Mouse (Mus musculus) adrenal gland, adult 2 months (tissue): ENCODE data around the gene Gm28374. TPM values are rescaled to one million over a fixed set of nuclear protein-coding genes. Genes with fewer than 3 reads are reported as not detected.
"Not testable (repeated sequence)": the region's sequence is repeated elsewhere in the genome, so short reads cannot be mapped to it uniquely, and the experiment has no call there.

Source experiments
- DNase-seq: peaks from one replicate; pipeline ENCODE4 v3.0.0; 2021
- long read RNA-seq: library from polyadenylated mRNA; stranded (forward); transcript quantifications from one replicate; pipeline ENCODE4 v2.0.0, GENCODE M21; 2021
- polyA plus RNA-seq: library from polyadenylated mRNA; depleted of rRNA; stranded (reverse); fragments of >200 nt; gene quantifications from 2 replicates; pipeline ENCODE4 v1.2.3, GENCODE M21; 2012; rRNA removed
- total RNA-seq, 2 experiments: library from RNA; stranded (reverse); gene quantifications; 2 replicates each; pipeline ENCODE4 v1.2.3; 2021

The Gm28374 gene
- total RNA-seq (not detected), polyA plus RNA-seq (0.38 and 0.64 TPM in 2 replicates)
- long read RNA-seq = 0 reads

DNA sequence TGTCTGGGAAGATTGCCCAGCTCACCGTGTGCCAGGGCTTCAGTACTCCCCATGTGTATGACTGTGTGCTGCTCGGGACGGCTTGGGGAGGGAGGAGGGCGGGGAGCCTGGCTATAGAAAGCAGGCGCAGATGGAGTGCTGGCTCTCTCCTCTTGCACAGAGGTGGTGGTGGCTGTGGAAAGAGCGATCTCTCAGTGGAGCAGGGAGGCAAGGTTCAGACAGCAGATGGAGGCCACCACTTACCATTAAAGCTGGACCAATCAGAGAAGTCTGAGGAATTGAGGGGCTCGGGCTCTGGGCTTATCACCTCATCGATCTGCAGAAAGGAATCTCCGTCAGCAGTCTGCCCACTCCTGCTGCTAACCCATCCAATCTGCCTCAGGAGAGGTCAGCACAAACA, at the start of gene Gm28374:
Gene Gm28374 (minus strand): TSS at position 101 of the 400 bp plus-strand sequence.
- no peak for DNase-seq

DNA sequence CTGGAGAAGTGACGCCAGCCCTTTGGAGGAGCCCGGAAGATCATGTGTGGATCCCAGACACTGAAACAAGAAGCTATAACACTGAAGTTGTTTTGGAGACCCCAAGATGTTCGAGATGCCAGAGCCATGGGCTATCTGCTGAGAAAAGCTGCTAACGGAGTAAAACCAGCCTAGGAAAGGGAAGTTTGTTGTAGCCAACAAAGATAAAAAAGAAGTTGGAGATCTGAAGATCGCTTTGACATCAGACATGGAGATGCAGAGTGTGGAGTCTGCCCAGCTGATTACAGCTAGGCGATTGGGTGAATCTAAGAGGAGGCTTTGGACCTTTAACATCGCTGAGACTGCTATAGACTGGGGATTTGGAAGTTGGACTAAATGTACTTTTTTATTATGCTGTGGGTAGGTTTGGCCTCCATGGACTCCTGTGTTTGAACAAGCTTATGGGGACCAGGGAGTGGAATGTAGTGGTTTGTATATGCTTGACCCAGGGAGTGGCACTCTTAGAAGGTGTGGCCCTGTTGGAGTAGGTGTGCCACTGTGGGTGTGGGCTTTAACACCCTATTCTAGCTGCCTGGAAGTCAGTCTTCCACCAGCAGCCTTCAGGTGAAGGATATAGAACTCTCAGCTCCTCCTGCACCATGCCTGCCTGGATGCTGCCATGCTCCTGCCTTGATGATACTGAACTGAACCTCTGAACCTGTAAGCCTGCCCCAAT, 48.5 kb upstream of the Gm28374 start:
- not testable (repeated sequence) for DNase-seq

DNA sequence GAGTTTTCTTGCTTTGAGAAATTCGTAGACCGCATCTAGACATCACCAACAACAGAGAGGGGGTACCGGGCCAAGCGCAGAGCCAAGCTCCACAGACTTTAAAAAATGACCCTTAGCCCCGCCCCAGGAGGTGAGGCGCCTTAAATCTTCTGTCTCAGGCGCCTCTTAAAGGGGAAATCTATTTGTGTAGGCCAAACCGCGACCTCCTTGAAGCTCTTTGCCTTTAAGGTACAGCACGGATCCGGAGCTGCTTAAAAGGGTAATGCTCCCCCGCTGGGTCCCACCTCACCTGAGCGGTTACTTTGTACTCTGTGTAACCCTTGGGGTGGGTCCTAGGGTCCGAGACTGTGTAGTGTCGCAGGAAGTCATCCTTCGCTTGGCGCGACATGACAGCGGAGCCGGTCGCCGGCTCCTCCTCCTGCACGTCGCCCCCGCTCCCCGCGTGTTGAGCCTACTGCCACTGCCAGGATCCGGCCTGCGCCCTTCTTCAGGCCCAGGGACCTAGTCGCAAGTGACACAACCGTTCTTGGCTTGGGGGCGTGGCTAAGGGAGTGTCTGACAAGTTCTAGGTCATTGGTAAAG, 45.8 kb upstream of the Gm28374 start, which contains the start of gene Snx15:
Gene Snx15 (minus strand): TSS at position 545 of the 582 bp plus-strand sequence.
- peak; percentile 97 for DNase-seq

DNA sequence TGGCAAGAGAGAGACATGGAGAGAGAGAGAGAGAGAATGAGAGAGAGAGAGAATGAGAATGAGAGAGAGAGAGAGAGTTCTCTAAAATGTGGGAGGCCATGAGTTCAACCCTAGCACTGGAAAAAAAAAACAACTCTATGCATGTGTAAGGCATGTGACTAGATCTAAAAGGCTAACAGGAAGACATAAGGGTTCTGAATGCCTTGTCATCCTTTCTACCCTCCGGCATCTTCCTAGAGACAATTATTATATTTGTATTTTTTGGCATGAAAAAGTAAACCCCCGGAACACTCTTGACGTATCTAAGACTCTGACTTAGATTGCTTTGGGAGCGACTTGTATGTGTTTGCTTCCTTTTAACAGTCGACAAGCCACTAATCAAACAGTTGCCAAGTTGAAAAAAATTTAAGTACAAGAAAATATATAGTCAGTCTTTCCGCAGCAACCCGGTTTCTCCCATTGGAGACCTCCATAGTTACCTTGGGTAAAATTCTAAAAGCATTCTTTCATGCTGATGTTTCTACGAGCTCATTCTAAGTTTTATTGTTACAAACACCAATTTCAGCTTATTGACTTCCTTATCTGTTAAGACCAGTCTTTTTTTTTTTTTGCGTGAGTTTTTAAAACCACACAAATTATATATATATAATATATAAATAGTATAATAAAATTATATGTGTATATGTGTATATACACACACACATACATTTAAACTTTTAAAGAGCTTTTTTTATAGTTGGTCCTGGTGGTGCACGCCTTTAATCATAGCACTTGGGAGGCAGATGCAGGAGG, 44.9 kb upstream of the Gm28374 start:
- DNase-seq = no peak

DNA sequence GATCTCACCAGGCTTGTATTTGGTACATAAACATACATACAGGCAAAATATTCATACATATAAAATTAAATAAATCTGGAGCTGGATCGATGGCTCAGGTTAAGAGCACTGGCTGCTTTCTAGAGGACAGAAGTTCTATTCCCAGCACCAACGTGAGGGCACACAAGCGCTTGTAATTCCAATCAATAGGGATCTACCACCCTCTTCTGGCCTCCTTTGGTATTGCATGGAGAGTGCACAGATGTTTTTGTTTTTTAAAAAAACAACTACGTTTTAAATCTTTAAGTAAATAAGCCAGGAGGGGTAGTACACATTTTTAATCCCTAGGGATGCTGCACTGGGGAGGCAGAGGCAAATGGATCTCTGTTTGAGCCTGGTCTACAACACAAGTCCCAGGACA, 44.2 kb upstream of the Gm28374 start:
- DNase-seq = no peak

DNA sequence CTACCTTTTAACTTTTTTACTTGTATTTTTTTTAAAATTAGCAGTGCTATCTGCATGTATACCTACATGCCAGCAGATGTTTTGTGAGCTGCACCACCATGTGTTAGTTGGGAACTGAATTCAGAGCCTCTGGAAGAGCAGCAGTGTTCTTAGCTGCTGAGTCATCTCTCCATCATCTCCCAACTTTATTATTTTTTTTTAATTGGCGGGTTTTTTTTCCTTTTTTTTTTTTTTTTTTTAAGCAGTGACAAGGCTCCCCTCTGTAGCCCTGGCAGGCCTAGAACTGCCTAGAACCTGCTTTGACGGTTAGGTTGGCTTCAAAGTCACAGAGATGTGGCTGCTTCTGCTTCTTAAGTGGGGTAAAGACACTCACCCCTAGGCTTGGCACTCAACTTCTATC, 42.8 kb upstream of the Gm28374 start:
- DNase-seq = no peak

DNA sequence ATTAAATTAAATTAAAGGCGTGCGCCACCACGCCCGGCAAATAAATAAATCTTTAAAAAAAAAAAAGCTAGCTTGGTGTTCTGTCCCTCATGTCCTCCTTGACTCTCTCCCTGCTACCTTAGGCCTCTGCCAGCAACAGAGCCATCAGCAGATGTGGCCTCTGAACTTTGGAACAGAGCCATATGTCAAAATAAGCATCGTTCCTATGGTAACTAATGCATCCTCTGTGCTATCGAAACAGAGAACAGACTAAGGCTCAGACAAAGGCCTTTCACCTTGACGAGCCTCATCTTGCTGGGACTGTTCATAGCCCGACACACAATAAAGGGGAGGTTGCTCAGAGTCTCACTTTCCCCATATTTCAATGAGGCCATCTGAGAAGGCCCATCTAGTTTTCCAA, 41.3 kb upstream of the Gm28374 start:
- no peak for DNase-seq

DNA sequence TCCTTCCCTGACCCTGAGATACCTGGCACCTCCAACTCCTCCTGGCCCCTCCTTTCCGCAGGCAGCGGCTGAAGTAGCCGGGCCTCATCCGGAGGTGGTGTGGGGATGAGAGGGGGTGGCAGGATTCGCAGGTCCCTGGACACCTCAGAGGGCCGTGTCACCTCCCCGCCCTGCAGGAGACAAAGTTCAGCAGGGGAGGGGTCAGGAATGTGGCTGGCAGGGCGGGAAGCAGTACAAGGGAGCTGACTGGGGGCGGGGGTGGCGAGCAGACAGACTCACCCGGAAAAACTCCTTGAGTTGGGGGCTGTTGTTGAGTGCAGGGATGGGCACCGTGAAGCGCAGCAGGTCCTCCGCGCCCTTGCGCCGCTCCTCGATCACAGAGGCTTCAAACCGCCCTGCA, 39.7 kb upstream of the Gm28374 start:
- DNase-seq = no peak

DNA sequence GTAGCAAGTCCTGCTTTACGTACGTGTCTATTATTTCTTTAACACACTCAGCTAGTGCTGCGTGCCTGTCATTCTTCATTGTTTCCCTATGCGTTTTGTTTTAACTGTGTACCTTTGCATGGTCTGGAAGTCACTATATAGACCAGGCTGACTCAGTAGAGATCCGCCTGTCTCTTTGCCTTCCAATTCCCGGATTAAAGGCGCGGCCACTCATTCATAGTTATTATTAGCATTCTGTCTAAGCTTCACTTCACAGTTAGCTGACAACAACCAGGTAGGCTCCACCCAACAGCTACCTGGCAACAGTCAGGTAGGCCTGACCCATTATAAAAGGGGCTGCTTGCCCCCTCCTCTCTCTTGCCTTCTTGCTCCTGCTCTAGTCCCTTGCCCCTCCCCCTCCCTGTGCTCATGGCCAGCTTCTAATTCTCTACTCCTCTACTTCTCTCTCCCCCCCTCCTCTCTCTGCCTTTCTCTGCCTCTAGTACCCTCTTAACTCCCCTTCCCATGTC, 36.7 kb upstream of the Gm28374 start:
- no peak for DNase-seq

DNA sequence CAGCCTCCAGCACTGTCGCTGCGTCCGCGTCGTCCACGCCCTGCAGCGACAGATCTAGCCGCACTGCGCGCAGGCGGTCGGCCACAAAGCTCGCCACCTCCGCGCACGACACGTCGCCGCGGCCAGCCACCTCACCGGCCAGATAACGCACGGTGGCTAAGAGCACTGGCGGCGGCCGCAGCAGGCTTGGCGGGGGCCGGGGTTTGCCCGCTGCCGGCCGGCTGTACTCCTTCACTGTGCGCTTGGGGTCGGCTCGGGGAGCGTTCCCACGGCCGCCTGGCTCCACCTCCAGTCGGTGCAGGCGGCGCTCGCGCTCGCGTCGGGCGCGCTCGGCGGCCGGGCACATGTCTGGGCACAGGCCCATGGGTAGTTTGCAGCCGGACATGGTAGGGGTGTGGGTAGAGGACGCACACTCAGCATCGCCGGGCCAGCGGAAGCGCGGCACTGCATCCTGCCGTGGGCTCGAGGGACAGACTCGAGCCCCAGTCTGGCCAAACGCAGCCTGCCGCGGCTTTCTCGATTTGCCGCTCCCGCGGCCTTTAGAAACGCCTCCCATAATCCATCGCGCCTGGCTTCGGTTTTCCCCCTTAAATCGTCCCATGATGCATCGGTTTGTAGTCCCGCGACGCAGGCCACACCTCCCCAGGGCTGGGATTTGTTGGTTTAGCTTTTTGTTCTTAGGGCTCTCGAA, 36.1 kb upstream of the Gm28374 start, which contains the start of gene Sac3d1:
Gene Sac3d1 (minus strand): TSS at position 665 of the 691 bp plus-strand sequence.
- peak; percentile 94 for DNase-seq

DNA sequence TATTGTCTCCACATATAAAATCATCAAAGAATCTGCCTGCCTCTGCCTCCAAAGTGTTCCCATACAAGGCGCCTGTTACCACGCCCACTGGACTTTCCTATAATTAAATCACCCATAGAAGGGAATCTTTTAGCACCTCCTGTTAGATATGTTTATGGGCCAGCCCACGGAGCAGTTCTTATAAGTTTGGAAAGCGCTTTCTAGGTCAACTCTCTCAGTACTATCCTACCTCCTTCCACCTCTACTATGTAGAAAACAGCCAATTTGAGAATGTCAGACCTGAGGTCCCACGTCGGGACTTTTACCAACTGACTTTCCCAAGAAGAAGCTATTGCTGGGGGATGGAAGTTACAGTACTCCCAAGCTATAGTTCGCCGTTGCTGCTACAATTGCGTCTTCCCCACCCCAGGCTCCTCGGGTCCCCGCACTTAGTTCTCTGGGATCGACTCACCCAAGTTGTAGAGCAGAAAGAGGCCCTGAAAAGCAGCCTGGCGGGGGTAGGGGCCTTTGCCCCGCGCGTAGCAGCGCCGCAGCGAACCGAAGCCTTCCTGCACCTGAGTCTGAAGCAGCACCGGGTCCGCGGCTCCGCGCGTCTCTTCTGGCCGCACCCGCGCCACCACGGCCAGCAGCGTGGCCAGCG, 35.4 kb upstream of the Gm28374 start:
- DNase-seq = no peak

DNA sequence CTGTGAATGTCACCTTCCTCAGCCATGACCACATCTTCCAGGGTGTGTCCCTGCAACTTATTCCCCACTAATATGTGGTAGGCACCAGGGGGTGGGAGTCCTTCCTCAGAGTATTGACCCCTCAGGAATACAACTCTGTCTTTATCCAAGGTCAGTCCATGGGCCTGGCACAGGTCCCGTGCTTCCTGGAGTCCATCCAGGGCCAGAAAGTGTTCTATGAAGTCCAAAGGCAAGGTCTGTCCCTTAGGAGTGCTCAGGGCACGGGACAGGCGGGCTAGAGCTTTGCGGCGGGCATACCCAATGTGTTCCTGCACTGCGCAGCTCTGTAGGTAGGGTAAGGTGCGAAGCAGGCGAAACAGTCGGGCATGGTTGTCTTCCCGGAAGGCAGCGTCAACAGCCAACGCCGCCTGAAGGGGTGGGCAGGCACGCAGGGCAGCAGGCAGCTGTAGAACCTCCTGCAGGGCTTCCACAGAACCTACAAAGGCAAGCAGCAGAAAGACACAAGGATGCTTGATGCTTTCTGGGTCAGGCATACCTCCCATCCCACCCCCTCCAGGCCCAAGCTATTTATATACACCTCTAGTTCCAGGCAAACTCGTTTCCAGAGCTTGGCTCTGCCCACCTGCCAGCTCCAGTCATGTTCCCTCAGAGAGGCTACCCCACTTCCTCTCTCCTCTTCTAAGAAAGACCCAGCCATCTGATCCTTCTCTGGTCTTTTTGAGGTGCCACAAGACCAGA, 34.2 kb upstream of the Gm28374 start:
- peak; percentile 45 for DNase-seq

DNA sequence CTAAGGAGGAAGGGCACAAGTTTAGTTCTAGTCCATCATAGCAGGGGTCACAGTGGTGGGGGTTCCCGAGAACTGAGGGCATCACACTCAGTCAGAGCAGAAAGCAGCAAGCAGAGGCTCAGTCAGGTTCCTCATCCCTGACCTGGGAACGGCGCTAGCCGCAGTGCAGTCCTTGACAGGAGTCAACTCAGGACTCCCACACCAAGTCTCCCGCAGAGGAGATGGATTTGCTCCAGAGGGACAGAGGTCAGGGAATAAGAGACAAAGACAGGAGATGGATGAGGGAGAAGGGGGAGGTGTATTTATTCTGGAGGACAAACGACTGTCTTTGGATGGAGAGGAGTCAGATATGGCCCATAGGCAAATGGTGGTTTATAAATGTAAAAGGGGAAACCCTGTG, 31.1 kb upstream of the Gm28374 start:
- DNase-seq = no peak

DNA sequence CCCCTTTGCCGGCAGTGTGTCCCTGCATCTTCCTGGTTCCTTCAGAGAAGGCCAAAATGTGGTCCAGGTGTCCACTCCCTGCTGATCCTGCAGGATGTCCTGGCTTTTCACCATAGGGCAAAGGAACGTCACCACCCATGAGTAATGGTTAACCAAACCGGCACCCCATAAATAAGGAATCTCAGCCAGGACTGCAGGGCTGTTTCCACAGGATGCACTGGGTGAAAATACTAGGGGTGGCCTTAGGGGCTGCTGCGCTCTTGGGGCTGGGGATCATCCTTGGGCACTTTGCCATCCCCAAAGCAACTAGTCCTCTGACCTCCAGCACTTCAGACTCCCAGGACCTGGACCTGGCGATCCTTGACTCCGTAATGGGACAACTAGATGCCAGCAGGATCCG, 23.5 kb upstream of the Gm28374 start, which contains the start of gene Naaladl1:
Gene Naaladl1 (plus strand): TSS at position 197 of the 400 bp plus-strand sequence.
- DNase-seq = no peak

DNA sequence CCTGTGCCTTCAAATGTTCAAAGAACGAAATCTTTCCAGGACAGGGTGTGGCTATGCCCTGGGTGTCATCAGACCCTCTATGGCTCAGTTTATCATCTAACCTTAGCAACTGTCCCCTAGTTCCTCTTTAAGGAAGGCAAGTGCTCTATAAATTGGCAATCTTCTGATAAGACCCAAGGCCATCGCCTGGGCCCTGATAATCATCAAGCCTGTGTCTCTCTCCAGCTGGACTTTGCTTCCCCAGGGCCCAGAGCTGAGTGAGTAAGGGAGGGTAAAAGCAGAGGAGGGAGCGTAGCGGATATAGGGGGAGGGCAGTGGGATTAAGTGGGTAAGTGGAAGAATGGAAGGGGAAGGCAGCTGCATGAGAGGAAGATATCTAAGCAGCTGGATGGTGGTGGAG, 22.4 kb upstream of the Gm28374 start:
- no peak for DNase-seq

DNA sequence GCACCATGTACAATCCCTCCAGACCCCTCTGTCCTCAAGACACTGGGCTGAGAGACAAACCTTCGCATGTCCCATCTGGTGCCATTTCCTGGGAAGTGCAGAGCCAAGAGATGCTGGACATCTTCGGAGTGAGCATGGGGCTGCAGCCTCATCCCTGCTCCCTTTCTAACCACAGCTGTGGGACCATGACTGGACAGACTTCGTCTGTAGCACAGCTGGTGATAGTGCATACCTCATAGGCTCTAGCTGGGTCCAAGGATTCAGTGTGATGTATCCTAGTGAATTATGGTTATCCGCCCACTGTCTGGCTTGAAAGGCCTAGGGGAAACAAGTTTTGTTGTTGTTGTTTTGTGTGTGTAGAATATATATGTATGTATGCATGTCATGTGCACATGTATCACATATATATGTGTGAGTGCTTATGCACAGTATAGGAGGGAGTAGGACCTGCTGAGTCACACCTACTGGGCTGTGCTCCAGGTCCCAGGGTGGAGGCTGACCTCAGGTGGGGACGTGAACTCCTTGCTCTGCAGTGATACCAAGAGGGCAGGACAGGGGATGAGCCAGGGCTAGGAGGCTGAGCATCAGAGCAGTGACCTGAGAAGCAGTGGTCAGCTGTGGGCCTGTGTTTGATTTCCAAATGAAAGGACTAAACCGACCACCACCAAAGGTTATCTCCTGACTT, 20.3 kb upstream of the Gm28374 start:
- no peak for DNase-seq

DNA sequence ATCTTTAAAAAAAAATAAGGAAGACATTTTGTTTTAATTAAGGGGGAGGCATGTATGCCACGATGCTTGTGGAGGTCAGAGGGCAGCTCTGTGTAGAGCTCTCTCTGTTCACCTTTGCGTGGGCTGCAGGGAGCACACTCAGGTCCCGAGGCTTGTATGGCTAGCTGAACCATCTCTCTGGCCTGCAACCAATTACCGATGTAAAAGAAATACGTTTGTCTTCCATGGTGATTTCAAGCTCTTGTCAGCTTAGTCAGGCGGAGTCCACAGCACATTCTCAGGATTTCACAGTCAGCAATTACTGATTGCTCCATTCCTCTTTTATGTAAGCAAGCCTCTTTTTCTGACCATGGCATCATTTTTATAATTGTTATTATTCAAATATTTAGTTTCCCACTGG, 19.1 kb upstream of the Gm28374 start:
- no peak for DNase-seq

DNA sequence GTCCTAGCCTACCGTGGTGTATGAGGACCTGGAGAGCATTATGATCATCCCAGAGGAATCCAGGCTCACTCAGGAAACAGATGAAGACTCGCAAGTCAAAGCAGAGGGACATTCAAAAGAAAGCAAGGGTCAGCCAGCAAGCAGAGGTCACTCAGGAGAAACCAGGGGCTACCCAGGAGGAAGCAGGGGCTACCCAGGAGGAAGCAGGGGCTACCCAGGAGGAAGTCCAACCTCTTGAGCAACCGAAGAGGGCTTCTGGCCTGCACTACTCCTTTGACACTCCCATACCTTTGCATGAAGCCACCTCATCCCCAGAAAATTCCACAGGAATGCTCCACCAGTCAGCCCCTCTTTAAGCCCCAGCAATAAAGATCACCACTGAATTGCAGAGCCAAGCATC, 15.8 kb upstream of the Gm28374 start:
- DNase-seq = peak; percentile 27

DNA sequence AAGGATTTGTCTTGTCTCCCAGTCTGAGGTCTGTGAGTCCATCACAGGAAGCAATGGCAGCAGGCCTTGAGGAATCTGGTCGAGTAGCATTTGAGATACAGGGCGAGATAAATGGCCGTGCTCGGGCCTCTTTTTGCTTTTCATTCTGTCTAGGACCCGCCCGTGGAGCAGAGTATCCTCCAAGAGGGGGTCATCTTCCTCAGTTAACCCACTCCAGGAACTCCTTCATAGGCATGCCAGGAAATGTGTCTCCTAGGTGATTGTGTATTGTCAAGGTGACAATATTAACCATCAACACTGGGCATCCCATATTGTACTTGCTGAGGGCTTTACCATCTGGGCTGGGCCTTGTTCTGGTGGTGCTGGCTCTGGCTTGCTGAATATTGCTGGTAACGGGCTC, 12.1 kb upstream of the Gm28374 start, which contains the start of gene AC131692.1:
Gene AC131692.1 (plus strand): TSS at position 301 of the 400 bp plus-strand sequence.
- no peak for DNase-seq

DNA sequence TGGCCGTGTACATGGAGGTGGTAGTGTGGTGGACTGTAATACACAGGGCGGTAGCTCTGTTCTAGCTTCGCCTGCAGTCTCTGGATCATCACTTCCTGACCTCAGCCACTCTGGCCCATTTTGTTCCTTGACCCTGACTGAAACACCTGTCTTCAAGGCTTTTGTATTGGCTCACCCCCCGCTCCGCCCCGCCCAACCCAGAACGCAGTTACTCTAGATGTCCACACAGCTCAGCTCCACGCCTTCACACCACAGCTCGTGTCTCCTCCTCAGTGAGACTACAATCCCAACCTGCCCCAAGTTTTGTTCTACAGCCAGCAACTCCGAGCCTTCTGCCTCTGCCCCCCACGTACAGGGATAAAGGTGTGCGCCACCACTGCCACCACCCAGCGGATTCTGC, 6.8 kb upstream of the Gm28374 start:
- no peak for DNase-seq
